Mouse (Mus musculus) liver, embryonic 15.5 days (tissue): ENCODE measurements around the gene Gm7579. TPM values are rescaled to one million over a fixed set of nuclear protein-coding genes. Genes with fewer than 3 reads are reported as not detected.
"Not testable (repeated sequence)": the region's sequence is repeated elsewhere in the genome, so short reads cannot be mapped to it uniquely, and the experiment has no call there.

Source experiments
- ATAC-seq: fragments of 200-750 bp; cut with Nextera tagmentation; 2 replicates; pipeline ENCODE4 v1.8.0; 2017; ENCODE audit warnings: moderate number of reproducible peaks, mild to moderate bottlenecking, moderate library complexity; ENCODE audit not compliant: insufficient read depth
- H3K27ac ChIP-seq: fragments of 300-500 bp; sonication (generic); replicated peaks from 2 replicates; pipeline ENCODE4 v1.5.1; 2015; ENCODE audit warnings: mild to moderate bottlenecking, inconsistent platforms
- H3K27me3 ChIP-seq: fragments of 300-500 bp; sonication (generic); 2 replicates; pipeline ENCODE4 v1.6.1; 2015; ENCODE audit warnings: mild to moderate bottlenecking, inconsistent platforms
- H3K36me3 ChIP-seq: fragments of 300-500 bp; sonication (generic); replicated peaks from 2 replicates; pipeline ENCODE4 v1.6.1; 2015; ENCODE audit warnings: moderate library complexity, mild to moderate bottlenecking, inconsistent platforms
- H3K4me1 ChIP-seq: fragments of 300-500 bp; sonication (generic); replicated peaks from 2 replicates; pipeline ENCODE4 v1.6.1; 2015; ENCODE audit warnings: inconsistent platforms
- H3K4me2 ChIP-seq: fragments of 300-500 bp; sonication (generic); 2 replicates; pipeline ENCODE4 v1.6.1; 2015; ENCODE audit warnings: moderate library complexity, mild to moderate bottlenecking, inconsistent platforms
- H3K4me3 ChIP-seq: fragments of 300-500 bp; sonication (generic); replicated peaks from 2 replicates; pipeline ENCODE4 v1.5.1; 2015; ENCODE audit warnings: mild to moderate bottlenecking, inconsistent platforms
- H3K9ac ChIP-seq: fragments of 300-500 bp; sonication (generic); 2 replicates; pipeline ENCODE4 v1.6.1; 2015; ENCODE audit warnings: moderate library complexity, mild to moderate bottlenecking, inconsistent platforms
- H3K9me3 ChIP-seq: fragments of 300-500 bp; sonication (generic); replicated peaks from 2 replicates; pipeline ENCODE4 v1.6.1; 2016; ENCODE audit warnings: inconsistent platforms
- WGBS: fragments of 180-500 bp; shearing (Covaris S2); methylation state at CpG from one replicate; pipeline ENCODE4 v1.1.7; 2015; ENCODE audit warnings: mixed read lengths; ENCODE audit not compliant: insufficient replicate concordance; 5-methylcytosine and 5-hydroxymethylcytosine counted together
- polyA plus RNA-seq: library from polyadenylated mRNA; unstranded; fragments of >200 nt; fragmentation: Nextera tagmentation; extraction: Ambion mirVana; gene quantifications from 2 replicates; pipeline ENCODE4 v1.2.1, GENCODE M21; 2015

The Gm7579 gene
- polyA plus RNA-seq, 1 experiment from 2014 or later: not detected

- not testable (repeated sequence) for H3K36me3 ChIP-seq, H3K27ac ChIP-seq, ATAC-seq, H3K9ac ChIP-seq, H3K27me3 ChIP-seq, H3K4me1 ChIP-seq, H3K9me3 ChIP-seq, H3K4me2 ChIP-seq, H3K4me3 ChIP-seq
- WGBS: 5% methylated on average over 1 of the region's 1 CpGs
Measured at GRCm38 (mm10) chr7:142212136-142212535, 477 bp downstream of the Gm7579 start.

GRCm38 (mm10) chr7:142224518-142224917, 12.9 kb downstream of the Gm7579 start:
- no peak for ATAC-seq

GRCm38 (mm10) chr7:142229871-142230270, 18.2 kb downstream of the Gm7579 start, which contains the start of gene Krtap5-5:
Gene Krtap5-5 (minus strand): TSS chr7:142229971.
- H3K4me3 ChIP-seq, H3K4me1 ChIP-seq, H3K27ac ChIP-seq, ATAC-seq, H3K27me3 ChIP-seq, H3K9ac ChIP-seq, H3K4me2 ChIP-seq, H3K36me3 ChIP-seq, H3K9me3 ChIP-seq: not testable (repeated sequence)
- WGBS: 39% methylated on average over 3 of the region's 3 CpGs

More at GRCm38 (mm10) chr7:142224518-142224917, 12.9 kb downstream of the Gm7579 start:
- H3K9ac ChIP-seq: no peak overlapping the region
- no peaks in the 10 kb centered on the region for H3K36me3 ChIP-seq
- no peaks in the 10 kb centered on the region for H3K9me3 ChIP-seq
- no peaks in the 10 kb centered on the region for H3K4me1 ChIP-seq
- H3K27me3 ChIP-seq: no peaks in the 10 kb centered on the region
- no peak overlapping the region for H3K4me3 ChIP-seq
- 33% methylated on average over 2 of the region's 2 CpGs for WGBS
- no peak overlapping the region for H3K4me2 ChIP-seq
- no peak overlapping the region for H3K27ac ChIP-seq

- WGBS: 20% methylated on average over 1 of the region's 1 CpGs
- Histone ChIP-seq H3K4me2 (no peak overlapping the region), H3K4me1 (no peaks in the 10 kb centered on the region), H3K27me3 (no peaks in the 10 kb centered on the region), H3K9ac (no peak overlapping the region), H3K9me3 (no peaks in the 10 kb centered on the region; the same call in 1 of the 2 replicates), H3K4me3 (no peak overlapping the region), H3K27ac (no peak overlapping the region), H3K36me3 (no peaks in the 10 kb centered on the region)
- no peak for ATAC-seq
Measured at GRCm38 (mm10) chr7:142231540-142231939, 19.9 kb downstream of the Gm7579 start.

GRCm38 (mm10) chr7:142240978-142241377, 29.3 kb downstream of the Gm7579 start, which contains the start of gene Gm40460:
Gene Gm40460 (minus strand): TSS chr7:142241078.
- Histone ChIP-seq H3K4me3 (no peak within 1 kb of the TSS), H3K4me1 (no peaks in the 10 kb centered on the region), H3K36me3 (no peaks in the 10 kb centered on the region), H3K27ac (no peak within 1 kb of the TSS), H3K4me2 (no peak within 1 kb of the TSS), H3K9ac (no peak within 1 kb of the TSS), H3K27me3 (no peaks in the 10 kb centered on the region), H3K9me3 (no peaks in the 10 kb centered on the region; the same call in 1 of the 2 replicates)
- no peak for ATAC-seq
- WGBS: 16% methylated on average over 2 of the region's 2 CpGs

- H3K36me3 ChIP-seq: no peaks in the 10 kb centered on the region
- no peak for ATAC-seq
- no peaks in the 10 kb centered on the region for H3K9me3 ChIP-seq
- H3K4me2 ChIP-seq: no peak overlapping the region
- WGBS: 0% methylated on average over 1 of the region's 1 CpGs
- 0 out of 2 replicates have a peak, but pooled peaks cover 3% of the 10 kb centered on the region for H3K27me3 ChIP-seq
- no peak overlapping the region for H3K9ac ChIP-seq
- H3K4me1 ChIP-seq: no peaks in the 10 kb centered on the region
- no peak overlapping the region for H3K27ac ChIP-seq
- no peak overlapping the region for H3K4me3 ChIP-seq
Measured at GRCm38 (mm10) chr7:142249824-142250223, 38.2 kb downstream of the Gm7579 start.

- WGBS: 2% methylated on average over 2 of the region's 2 CpGs
- Histone ChIP-seq H3K4me1 (no peaks in the 10 kb centered on the region), H3K27ac (no peak overlapping the region), H3K36me3 (no peaks in the 10 kb centered on the region), H3K27me3 (0 out of 2 replicates have a peak, but pooled peaks cover 3% of the 10 kb centered on the region), H3K4me3 (no peak overlapping the region), H3K9ac (no peak overlapping the region), H3K4me2 (no peak overlapping the region), H3K9me3 (no peaks in the 10 kb centered on the region)
- no peak for ATAC-seq
Measured at GRCm38 (mm10) chr7:142255517-142255916, 43.9 kb downstream of the Gm7579 start.

GRCm38 (mm10) chr7:142258254-142258653, 46.6 kb downstream of the Gm7579 start, which contains the start of gene Gm2431:
Gene Gm2431 (minus strand): TSS chr7:142258354.
- not testable (repeated sequence) for ATAC-seq, H3K36me3 ChIP-seq, H3K4me1 ChIP-seq, H3K27ac ChIP-seq, H3K4me2 ChIP-seq, H3K4me3 ChIP-seq, H3K27me3 ChIP-seq, H3K9me3 ChIP-seq, H3K9ac ChIP-seq
- 32% methylated on average over 1 of the region's 1 CpGs for WGBS

Other genes starting within 250 kb of the Gm7579 start
- gene Mob2, start 150.8 kb upstream of the Gm7579 start, polyA plus RNA-seq: 66.1 and 70.2 TPM in 2 replicates
- gene Dusp8, start 116.0 kb upstream of the Gm7579 start, polyA plus RNA-seq: 4.3 and 4.4 TPM in 2 replicates
- not detected in 2 replicates for gene Gm45618, start 91.1 kb upstream of the Gm7579 start, polyA plus RNA-seq
- not detected in 2 replicates for gene Gm39115, start 75.8 kb upstream of the Gm7579 start, polyA plus RNA-seq
- not detected in 2 replicates for gene Gm45337, start 67.3 kb upstream of the Gm7579 start, polyA plus RNA-seq
- not detected in 2 replicates for gene Gm29735, start 54.7 kb upstream of the Gm7579 start, polyA plus RNA-seq
- gene Gm4553, start 46.1 kb upstream of the Gm7579 start, polyA plus RNA-seq: not detected in 2 replicates
- gene Krtap5-2, start 35.9 kb upstream of the Gm7579 start, polyA plus RNA-seq: not detected in 2 replicates
- gene Gm10153, start 21.5 kb upstream of the Gm7579 start, polyA plus RNA-seq: not detected in 2 replicates
- not detected in 2 replicates for gene Krtap5-3, start 10.5 kb upstream of the Gm7579 start, polyA plus RNA-seq
- not detected in 2 replicates for gene Krtap5-5, start 18.1 kb downstream of the Gm7579 start, polyA plus RNA-seq
- not detected in 2 replicates for gene Gm40460, start 29.2 kb downstream of the Gm7579 start, polyA plus RNA-seq
- not detected in 2 replicates for gene Gm2431, start 46.5 kb downstream of the Gm7579 start, polyA plus RNA-seq
- gene Gm4559, start 62.5 kb downstream of the Gm7579 start, polyA plus RNA-seq: not detected in 2 replicates
- gene Krtap5-1, start 85.3 kb downstream of the Gm7579 start, polyA plus RNA-seq: not detected in 2 replicates
- gene Krtap5-4, start 91.7 kb downstream of the Gm7579 start, polyA plus RNA-seq: not detected in 2 replicates
- 1.9 and 2.1 TPM in 2 replicates for gene Ifitm10, start 161.9 kb downstream of the Gm7579 start, polyA plus RNA-seq
- 0.54 and 0.78 TPM in 2 replicates for gene Gm49369, start 170.8 kb downstream of the Gm7579 start, polyA plus RNA-seq
- gene Ctsd, start 176.2 kb downstream of the Gm7579 start, polyA plus RNA-seq: 377 and 446 TPM in 2 replicates
- 0.13 TPM in 1 of 2 replicates, not detected in the other for gene Syt8, start 223.0 kb downstream of the Gm7579 start, polyA plus RNA-seq
- 17.6 and 29.3 TPM in 2 replicates for gene Tnni2, start 229.9 kb downstream of the Gm7579 start, polyA plus RNA-seq
- 24.5 and 27.8 TPM in 2 replicates for gene Lsp1, start 248.9 kb downstream of the Gm7579 start, polyA plus RNA-seq